Mouse (Mus musculus): ENCODE data around the gene Polrmt.
A peak's percentile ranks its signal among the peaks of the same experiment; 100 is the strongest.
"Not testable (repeated sequence)": the region's sequence is repeated elsewhere in the genome, so short reads cannot be mapped to it uniquely, and the experiment has no call there.

The Polrmt gene

GRCm38 (mm10) chr10:79709307-79709706 is 37.1 kb downstream of the Polrmt start:
- DNase-seq (ENCODE audit: low spot score in 2 of 2), result no peak

GRCm38 (mm10) chr10:79708668-79709067 is 37.7 kb downstream of the Polrmt start:
- no peak for DNase-seq (ENCODE audit: low spot score in 2 of 2)

GRCm38 (mm10) chr10:79707759-79708158 is 38.6 kb downstream of the Polrmt start:
- no peak for DNase-seq (ENCODE audit: low spot score in 2 of 2)

DNA sequence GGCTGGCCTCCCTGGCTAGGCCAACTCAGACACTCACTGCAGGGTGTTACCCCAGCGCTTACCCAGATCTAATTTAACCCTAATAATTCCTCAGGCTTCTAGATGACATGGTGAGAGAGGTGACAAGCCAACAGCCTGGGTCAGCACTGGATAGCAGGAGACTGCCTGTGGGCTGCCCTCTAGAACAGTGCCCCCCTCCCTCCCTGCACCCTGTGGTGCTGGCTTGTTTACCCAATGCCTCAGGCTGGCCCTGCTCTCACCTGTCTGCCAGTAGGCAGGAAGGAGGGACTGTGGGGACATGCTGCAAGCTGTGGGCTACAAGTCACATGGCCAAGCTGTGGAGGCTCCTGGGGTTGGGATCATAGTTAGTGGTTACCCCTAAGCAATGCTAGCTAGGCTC is 39.2 kb downstream of the Polrmt start:
- DNase-seq (ENCODE audit: low spot score in 2 of 2), result no peak

DNA sequence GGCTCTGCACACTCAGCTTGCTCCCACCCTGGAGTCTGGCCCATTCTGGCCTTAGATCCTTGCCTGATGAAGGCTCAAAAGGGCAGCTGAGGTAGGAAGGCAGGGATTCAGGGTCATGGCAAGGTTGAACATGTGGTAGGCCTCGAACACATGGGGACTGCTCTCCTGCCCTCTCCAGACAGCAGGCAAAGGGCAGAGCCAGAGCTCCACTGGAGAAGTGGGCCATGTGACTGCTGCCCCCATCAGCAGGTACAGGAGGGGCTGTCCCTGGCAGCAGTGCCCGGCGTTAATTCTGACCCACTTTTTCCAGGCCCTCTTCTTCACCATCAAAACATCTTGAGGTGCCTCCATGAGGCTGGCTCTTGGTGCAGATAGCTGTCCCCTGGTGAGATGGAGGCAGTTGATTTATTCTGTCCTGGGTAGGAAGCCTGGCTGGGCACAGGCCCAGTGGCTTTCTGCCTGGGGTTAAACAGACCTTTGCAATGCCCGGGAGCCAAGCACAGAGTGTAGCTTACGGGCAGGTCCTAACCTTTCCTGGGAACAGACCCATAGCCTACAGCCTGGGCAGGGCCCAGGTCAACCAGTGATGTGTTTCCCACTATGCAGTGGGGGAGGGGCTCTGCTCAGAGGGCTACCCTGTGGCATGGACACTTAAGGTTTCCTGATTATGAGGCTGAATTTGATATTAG is 39.8 kb downstream of the Polrmt start:
- DNase-seq (ENCODE audit: low spot score in 2 of 2), result no peak

DNA sequence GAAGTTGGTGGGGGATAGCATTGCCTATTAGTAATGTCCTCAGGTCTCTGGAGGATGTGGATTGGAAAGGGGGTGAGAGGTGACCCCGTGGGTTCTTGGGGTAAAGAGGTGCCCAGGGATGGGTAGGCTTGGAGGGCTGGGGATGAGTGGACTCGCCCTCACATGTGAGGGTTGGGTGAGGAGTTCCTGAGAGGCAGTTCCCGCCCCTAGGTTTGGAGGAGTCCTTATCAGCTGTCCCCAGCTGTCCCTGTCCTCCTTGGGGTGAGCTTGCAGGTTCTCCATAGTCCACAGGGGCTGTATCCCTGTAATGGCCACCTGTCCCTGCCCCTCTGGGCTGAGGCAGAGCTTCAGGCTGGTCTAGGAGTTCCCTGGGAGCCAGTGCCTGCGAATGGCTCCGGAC is 40.4 kb downstream of the Polrmt start:
- no peak for DNase-seq (ENCODE audit: low spot score in 2 of 2)

GRCm38 (mm10) chr10:79704970-79705360 is 41.4 kb downstream of the Polrmt start:
- no peak for DNase-seq (ENCODE audit: low spot score in 2 of 2)

GRCm38 (mm10) chr10:79704065-79704969 is 42.1 kb downstream of the Polrmt start, which contains the start of gene Bsg:
Gene Bsg, plus strand, starts transcription at chr10:79704491.
- DNase-seq (ENCODE audit: low spot score in 2 of 2), result peak; percentile 98 to 99

DNA sequence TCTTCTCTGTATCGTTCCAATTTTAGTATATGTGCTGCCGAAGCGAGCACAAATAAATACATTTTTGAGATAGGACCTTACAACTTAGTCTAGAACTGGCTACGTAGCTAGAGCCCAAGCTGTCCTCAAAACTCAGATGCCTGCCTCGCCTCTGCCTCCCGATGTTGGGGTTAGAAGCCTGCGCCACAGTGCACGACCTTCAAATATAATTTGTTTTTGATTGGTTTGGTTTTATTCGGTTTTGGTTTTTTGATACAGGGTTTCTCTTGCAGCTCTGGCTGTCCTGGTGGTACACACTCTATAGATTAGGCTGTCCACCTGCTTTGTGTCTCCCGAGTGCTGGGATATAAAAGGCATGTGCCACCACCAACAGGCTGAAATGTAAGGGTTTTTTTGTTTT is 42.8 kb downstream of the Polrmt start:
- no peak for DNase-seq (ENCODE audit: low spot score in 2 of 2)

DNA sequence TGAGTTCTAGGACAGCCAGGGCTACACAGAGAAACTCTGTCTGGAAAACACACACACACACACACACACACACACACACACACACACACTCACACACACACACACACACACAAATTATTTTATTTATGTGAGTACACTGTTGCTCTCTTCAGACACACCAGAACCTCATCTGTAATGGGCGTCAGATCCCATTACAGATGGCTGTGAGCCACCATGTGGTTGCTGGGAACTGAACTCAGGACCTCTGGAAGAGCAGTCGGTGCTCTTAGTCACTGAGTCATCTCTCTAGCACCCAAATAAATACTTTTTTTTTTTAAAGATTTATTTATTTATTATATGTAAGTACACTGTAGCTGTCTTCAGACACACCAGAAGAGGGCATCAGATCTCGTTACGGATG is 43.4 kb downstream of the Polrmt start:
- not testable (repeated sequence) for DNase-seq (ENCODE audit: low spot score in 2 of 2)

DNA sequence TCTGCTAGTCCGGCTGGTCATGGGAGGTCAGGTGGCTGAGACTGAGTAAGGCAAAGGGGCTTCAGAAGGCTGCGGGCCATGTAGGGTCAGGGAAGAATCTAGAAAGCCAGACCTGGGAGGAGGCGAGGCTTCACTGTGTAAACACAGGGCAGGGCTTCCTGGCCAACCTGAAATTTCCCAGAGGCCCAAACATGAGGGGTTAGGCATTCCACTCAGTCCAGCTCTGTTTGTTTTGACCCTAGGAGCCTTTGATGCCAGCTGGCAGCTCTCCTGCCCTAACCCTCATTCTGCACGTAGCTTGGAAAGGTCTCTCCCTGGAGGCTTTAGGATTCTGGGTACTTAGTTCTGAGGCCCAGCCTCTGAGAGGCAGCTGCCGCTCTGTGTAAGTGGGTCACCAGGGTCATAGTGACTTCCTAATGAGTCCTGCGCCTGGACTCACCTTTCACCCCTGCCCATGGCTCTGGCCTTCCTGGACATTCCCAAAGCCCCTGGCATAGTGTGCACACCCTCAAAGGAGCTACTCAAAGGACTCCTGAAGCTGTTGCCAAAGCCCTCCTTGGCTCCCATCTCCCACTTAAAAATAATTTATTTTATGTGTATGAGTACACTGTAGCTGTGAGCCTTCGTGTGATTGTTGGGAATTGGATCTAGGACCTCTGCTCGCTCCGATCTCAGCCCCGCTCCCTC is 44.8 kb downstream of the Polrmt start:
- DNase-seq (ENCODE audit: low spot score in 2 of 2), result no peak

- DNase-seq (ENCODE audit: low spot score in 2 of 2), result no peak
These were observed 45.7 kb downstream of the Polrmt start for GRCm38 (mm10) chr10:79700676-79701075.

- DNase-seq (ENCODE audit: low spot score in 2 of 2), result no peak
These were observed 47.9 kb downstream of the Polrmt start for GRCm38 (mm10) chr10:79698459-79698858.

DNA sequence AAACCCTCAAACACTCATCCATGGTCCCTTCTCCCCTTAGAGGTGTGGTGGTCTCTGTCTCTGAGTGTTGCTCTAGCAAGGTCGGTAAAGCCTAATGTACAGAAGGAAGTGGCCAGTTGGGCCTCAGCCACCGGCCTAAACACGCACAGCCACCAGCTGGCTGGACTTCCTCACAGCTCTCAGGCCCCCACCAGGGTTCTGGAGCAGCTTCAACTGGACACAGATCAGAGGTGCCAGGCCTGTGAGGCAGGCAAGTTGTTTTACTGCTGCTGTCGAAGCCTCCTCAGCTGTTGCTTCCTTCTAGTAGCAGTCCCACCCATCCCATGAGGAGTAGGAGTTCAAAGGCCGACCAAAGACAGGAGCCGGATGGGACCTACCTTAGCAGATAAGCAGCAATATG is 48.5 kb downstream of the Polrmt start:
- DNase-seq (ENCODE audit: low spot score in 2 of 2), result no peak

GRCm38 (mm10) chr10:79696129-79696651 is 50.2 kb downstream of the Polrmt start:
- no peak for DNase-seq (ENCODE audit: low spot score in 2 of 2)

DNA sequence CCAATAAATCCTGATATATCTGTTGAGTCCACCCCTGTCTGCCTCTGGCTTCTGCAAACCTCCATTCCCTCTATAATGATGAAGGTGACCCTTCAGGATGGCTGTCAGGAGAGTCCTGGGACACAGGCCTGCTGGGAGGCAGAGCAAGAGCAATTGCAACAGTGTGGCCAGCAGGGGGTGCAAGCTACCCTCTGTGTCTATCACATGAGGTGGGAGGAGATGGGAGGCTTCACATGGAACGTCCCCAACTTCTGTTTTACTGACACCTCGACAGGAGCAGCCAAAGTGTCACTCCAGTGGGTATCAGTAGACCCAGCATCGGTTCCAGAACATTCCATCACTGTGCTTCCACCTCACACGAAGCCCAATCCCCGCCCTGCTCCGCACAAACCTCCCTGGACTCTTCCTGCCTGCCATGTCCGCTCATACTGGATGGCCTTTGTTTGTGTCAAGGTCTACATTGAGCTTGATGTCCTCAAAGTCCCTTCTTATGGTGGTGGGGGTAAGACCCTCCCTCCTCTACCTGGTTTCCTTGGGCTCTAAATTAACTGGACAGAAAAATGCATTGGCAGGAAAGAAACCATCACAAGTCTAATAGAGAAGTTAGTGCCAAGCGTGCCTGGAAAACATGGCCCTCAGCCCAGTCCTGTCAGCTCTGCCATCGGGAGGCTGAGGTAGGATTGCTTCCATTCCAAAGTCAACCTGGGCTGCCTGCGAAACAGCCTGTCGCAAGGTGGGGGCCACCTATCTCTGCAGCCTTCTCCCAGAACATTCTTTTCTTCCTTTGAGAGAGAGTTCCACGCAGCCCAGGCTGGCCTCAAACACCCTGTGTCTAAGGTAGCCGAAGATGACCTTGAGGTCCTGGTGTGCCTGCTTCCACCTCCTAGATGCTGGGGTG is 50.9 kb downstream of the Polrmt start:
- no peak for DNase-seq (ENCODE audit: low spot score in 2 of 2)

- DNase-seq (ENCODE audit: low spot score in 2 of 2), result no peak
These were observed 52.1 kb downstream of the Polrmt start for GRCm38 (mm10) chr10:79694379-79694655.

DNA sequence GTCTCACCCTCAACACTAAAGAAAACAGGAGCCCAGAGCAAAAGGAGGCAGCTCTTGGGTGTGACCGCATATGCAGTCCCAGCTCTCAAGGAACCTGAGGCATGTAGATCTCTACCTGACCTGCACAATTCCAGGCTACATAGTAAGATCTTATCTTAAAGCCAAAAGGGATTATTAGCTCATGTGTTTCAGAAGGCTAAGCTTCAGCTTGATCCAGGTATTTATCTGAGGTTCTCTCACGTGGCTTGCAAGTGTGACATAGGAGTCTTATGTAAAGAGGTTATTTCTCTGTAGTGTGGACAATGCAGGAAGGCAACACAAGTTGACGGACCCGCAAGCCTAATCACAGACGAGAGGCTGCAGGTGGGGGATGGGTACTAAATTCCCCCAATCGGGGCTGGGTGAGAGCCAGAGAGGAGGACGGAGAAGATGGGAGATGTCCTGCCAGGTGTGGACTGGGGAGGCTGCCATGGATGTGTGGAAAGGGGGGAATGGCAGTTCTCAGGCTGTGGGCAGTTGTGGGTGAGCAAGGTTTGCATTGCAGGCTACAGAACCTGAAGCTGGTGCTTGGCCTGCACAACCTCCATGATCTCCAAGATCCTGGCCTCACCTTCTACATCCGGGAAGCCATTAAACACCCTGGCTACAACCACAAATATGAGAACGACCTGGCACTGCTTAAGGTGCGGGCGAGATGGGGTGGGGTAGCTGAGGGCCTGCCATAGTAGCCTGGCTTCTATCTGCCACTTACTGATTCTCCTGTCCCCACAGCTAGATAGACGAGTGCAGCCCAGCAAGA is 52.6 kb downstream of the Polrmt start:
- DNase-seq (ENCODE audit: low spot score in 2 of 2), result no peak

DNA sequence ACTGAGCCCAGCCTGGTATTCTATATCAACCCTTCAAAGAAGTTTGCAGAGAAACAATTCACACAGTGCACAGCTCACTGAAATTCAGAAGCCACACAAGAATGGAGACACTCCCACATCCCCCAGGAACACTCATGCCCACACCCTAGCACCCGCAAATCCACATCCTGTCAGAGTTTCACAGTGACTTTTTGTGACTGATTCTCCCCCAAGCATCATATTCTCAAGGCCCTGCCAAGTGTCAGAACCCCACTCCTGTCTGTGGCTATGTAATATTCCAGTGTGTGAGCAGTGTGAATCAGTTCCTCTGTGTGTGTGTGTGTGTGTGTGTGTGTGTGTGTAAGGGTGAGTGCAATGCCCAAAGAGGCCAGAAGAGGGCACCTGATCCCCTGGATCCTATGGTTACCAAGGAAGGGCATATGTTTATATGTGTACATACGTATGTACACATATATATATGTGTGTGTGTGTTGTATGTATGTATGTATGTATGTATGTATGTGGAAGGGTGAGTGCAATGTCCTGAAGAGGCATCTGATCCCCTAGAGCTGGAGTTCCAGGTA is 54.3 kb downstream of the Polrmt start:
- no peak for DNase-seq (ENCODE audit: low spot score in 2 of 2)

- no peak for DNase-seq (ENCODE audit: low spot score in 2 of 2)
These were observed 57.2 kb downstream of the Polrmt start for GRCm38 (mm10) chr10:79689178-79689577.

All from left cerebral cortex, adult 9 months (tissue).